Mouse (Mus musculus): ENCODE data around the gene Olfr401. TPM values are rescaled to one million over a fixed set of nuclear protein-coding genes. Genes with fewer than 3 reads are reported as not detected.
"Not testable (repeated sequence)": the region's sequence is repeated elsewhere in the genome, so short reads cannot be mapped to it uniquely, and the experiment has no call there.

Gene Olfr401
- total RNA-seq (2021): not detected
- long read RNA-seq, experiment 1: 0 reads
- long read RNA-seq, experiment 2: 0 reads

GRCm38 (mm10) chr11:74113412-74113811 lies at the start of gene Olfr401:
Gene Olfr401 (plus strand): TSS chr11:74113712.
- no peak for DNase-seq (ENCODE audit: low spot score in 2 of 2)

- DNase-seq (ENCODE audit: low spot score in 2 of 2): no peak
Observed at GRCm38 (mm10) chr11:74069655-74070054, 43.9 kb upstream of the Olfr401 start, which contains the start of gene Zfp616. Gene Zfp616 (plus strand): TSS chr11:74069955.

DNA sequence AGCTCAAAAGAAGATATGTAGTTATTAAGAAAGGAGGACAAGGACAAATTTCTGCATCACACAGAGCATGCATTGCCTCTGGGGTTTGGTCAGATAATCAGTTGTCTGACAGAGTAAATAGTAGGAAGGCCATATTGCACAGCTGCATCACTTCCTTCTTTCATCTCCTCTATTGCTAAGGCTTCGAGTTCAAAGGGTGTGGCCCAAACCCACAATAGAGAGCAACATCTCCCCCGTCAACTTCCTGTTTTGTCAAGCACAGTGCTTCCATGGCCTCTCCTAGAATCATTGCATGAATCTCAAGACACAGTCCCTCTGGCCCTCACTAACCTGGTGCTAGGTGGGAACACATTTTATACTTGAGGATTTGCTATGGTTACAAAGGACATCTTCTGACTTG lies 12.8 kb upstream of the Olfr401 start:
- no peak for DNase-seq (ENCODE audit: low spot score in 2 of 2)

GRCm38 (mm10) chr11:74101507-74101906 lies 12.0 kb upstream of the Olfr401 start:
- no peak for DNase-seq (ENCODE audit: low spot score in 2 of 2)

- no peak for DNase-seq (ENCODE audit: low spot score in 2 of 2)
Observed at GRCm38 (mm10) chr11:74105066-74105465, 8.4 kb upstream of the Olfr401 start.

DNA sequence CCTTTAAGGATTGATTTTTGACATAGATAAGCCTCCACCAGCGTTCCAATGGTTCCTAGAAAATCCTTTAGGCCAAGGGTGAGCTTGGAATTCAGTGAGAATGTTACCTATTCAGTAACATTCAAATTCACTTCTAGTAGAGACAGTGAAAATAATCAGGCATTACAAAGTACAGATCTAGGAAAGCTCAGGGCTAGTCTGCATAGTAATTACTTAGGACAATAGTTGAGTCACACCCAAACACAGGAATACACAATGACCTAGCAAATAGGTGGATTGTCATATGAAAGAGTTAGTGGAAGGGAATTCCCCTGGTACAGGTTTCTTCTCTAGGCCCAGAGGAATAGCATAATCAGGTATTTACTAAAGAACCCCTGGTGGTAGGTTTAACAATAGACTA lies 26.5 kb downstream of the Olfr401 start:
- DNase-seq (ENCODE audit: low spot score in 2 of 2): not testable (repeated sequence)

DNA sequence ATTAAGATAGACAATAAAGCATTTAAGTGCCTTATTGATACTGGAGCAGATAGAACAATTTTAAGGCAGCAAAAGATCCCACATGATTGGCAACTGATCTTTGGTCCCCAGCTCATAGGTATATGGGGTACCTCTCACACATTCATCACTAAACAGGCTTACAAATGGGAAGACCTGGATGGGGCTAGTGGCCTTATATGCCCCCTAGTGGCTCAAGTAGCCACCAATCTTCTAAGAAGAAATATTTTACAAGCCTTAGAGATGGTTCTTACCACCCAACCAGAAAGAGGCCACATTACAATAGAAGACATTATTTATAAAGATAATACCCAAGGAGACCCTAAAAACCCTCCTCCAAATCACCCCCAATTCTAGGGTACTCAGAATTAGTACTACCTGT lies 32.4 kb downstream of the Olfr401 start:
- DNase-seq (ENCODE audit: low spot score in 2 of 2): no peak

GRCm38 (mm10) chr11:74153229-74153628 lies 39.7 kb downstream of the Olfr401 start, which contains the start of gene Olfr402:
Gene Olfr402 (plus strand): TSS chr11:74153529.
- no peak for DNase-seq (ENCODE audit: low spot score in 2 of 2)

GRCm38 (mm10) chr11:74168771-74169170 lies 55.3 kb downstream of the Olfr401 start:
- no peak for DNase-seq (ENCODE audit: low spot score in 2 of 2)

Other genes starting within 250 kb of the Olfr401 start
- not detected for gene Olfr394, start 222.9 kb upstream of the Olfr401 start, total RNA-seq (2021)
- gene Olfr395, start 204.4 kb upstream of the Olfr401 start, total RNA-seq (2021): not detected
- not detected for gene Olfr23, start 177.0 kb upstream of the Olfr401 start, total RNA-seq (2021)
- gene Olfr397, start 152.9 kb upstream of the Olfr401 start, total RNA-seq (2021): not detected
- not detected for gene Olfr398, start 123.3 kb upstream of the Olfr401 start, total RNA-seq (2021)
- gene Olfr139, start 57.2 kb upstream of the Olfr401 start, total RNA-seq (2021): not detected
- not detected for gene Olfr399, start 57.1 kb upstream of the Olfr401 start, total RNA-seq (2021)
- gene Zfp616, start 43.8 kb upstream of the Olfr401 start, total RNA-seq (2021): not detected
- gene Olfr402, start 39.8 kb downstream of the Olfr401 start, total RNA-seq (2021): not detected
- not detected for gene Olfr403, start 72.5 kb downstream of the Olfr401 start, total RNA-seq (2021)
- not detected for gene Olfr43, start 97.7 kb downstream of the Olfr401 start, total RNA-seq (2021)
- gene Olfr406, start 146.1 kb downstream of the Olfr401 start, total RNA-seq (2021): not detected
- not detected for gene Olfr59, start 170.0 kb downstream of the Olfr401 start, total RNA-seq (2021)
- gene Olfr410, start 224.3 kb downstream of the Olfr401 start, total RNA-seq (2021): not detected
- gene Olfr411, start 238.9 kb downstream of the Olfr401 start, total RNA-seq (2021): not detected
- gene Olfr412, start 248.4 kb downstream of the Olfr401 start, total RNA-seq (2021): not detected